Mouse (Mus musculus) layer of hippocampus, adult 9-11 months (tissue): ENCODE measurements around the gene AI854703.
"Not testable (repeated sequence)": the region's sequence is repeated elsewhere in the genome, so short reads cannot be mapped to it uniquely, and the experiment has no call there.

Experiments
- DNase-seq: peaks from one replicate; pipeline ENCODE4 v3.0.0; 2022

Gene AI854703

GRCm38 (mm10) chr6:48620031-48620430 is 6.5 kb upstream of the AI854703 start:
- DNase-seq = no peak

- DNase-seq = not testable (repeated sequence)
Observed at GRCm38 (mm10) chr6:48622186-48622843, 4.2 kb upstream of the AI854703 start.

GRCm38 (mm10) chr6:48623460-48623859 is 3.1 kb upstream of the AI854703 start:
- DNase-seq = no peak

- peak; percentile 44 for DNase-seq
Observed at GRCm38 (mm10) chr6:48626984-48627383, 420 bp downstream of the AI854703 start.

GRCm38 (mm10) chr6:48627511-48627924 is 954 bp downstream of the AI854703 start:
- no peak for DNase-seq

- no peak for DNase-seq
Observed at GRCm38 (mm10) chr6:48628377-48628776, 1.8 kb downstream of the AI854703 start.

- peak; percentile 60 for DNase-seq
Observed at GRCm38 (mm10) chr6:48628808-48629660, 2.5 kb downstream of the AI854703 start.

- DNase-seq = no peak
Observed at GRCm38 (mm10) chr6:48629661-48630034, 3.1 kb downstream of the AI854703 start.

GRCm38 (mm10) chr6:48630831-48631230 is 4.3 kb downstream of the AI854703 start:
- no peak for DNase-seq

- no peak for DNase-seq
Observed at GRCm38 (mm10) chr6:48635105-48635504, 8.5 kb downstream of the AI854703 start.

GRCm38 (mm10) chr6:48636515-48636914 is 10.0 kb downstream of the AI854703 start:
- DNase-seq = no peak

- DNase-seq = no peak
Observed at GRCm38 (mm10) chr6:48637811-48638500, 11.4 kb downstream of the AI854703 start.

- DNase-seq = no peak
Observed at GRCm38 (mm10) chr6:48638553-48638952, 12.0 kb downstream of the AI854703 start.

- no peak for DNase-seq
Observed at GRCm38 (mm10) chr6:48641391-48641790, 14.8 kb downstream of the AI854703 start.

- no peak for DNase-seq
Observed at GRCm38 (mm10) chr6:48642764-48643292, 16.3 kb downstream of the AI854703 start.

- DNase-seq = peak; percentile 58
Observed at GRCm38 (mm10) chr6:48645660-48646308, 19.2 kb downstream of the AI854703 start.

GRCm38 (mm10) chr6:48646309-48646690 is 19.7 kb downstream of the AI854703 start:
- no peak for DNase-seq

- DNase-seq = no peak
Observed at GRCm38 (mm10) chr6:48646995-48647394, 20.4 kb downstream of the AI854703 start, which contains the start of gene Gimap8. TSS of gene Gimap8 (plus strand) at chr6:48647234.

GRCm38 (mm10) chr6:48647611-48648010 is 21.0 kb downstream of the AI854703 start:
- no peak for DNase-seq

- no peak for DNase-seq
Observed at GRCm38 (mm10) chr6:48648779-48649178, 22.2 kb downstream of the AI854703 start.

- no peak for DNase-seq
Observed at GRCm38 (mm10) chr6:48650041-48650440, 23.5 kb downstream of the AI854703 start.

- no peak for DNase-seq
Observed at GRCm38 (mm10) chr6:48658721-48659120, 32.2 kb downstream of the AI854703 start.

- no peak for DNase-seq
Observed at GRCm38 (mm10) chr6:48664750-48665149, 38.2 kb downstream of the AI854703 start.
